Mouse (Mus musculus) cortical plate, adult 2 months (tissue): ENCODE results near the gene 2310007B03Rik.

Experiments used
- CTCF ChIP-seq: fragments of 200-500 bp; IDR thresholded peaks from 2 replicates; pipeline ENCODE4 v1.5.1; 2011; ENCODE audit warnings: mild to moderate bottlenecking, control low read depth, low read length; ENCODE audit not compliant: insufficient read depth; ENCODE audit errors: extremely low read depth
- POLR2A ChIP-seq: fragments of 200-500 bp; IDR thresholded peaks from 2 replicates; pipeline ENCODE4 v1.6.1; 2011; ENCODE audit warnings: mild to moderate bottlenecking, low read length, control low read depth; ENCODE audit not compliant: insufficient read depth; ENCODE audit errors: extremely low read depth

- TF ChIP-seq POLR2A: no peak
- no peak for TF ChIP-seq CTCF
Measured at GRCm38 (mm10) chr1:93150907-93151661, 9.7 kb downstream of the 2310007B03Rik start.
